Mouse (Mus musculus) heart, adult 11 months (tissue): ENCODE data around the gene Apoc3.

Experiments
- DNase-seq: peaks from one replicate; pipeline ENCODE4 v3.0.0; 2022

Apoc3 gene

DNA sequence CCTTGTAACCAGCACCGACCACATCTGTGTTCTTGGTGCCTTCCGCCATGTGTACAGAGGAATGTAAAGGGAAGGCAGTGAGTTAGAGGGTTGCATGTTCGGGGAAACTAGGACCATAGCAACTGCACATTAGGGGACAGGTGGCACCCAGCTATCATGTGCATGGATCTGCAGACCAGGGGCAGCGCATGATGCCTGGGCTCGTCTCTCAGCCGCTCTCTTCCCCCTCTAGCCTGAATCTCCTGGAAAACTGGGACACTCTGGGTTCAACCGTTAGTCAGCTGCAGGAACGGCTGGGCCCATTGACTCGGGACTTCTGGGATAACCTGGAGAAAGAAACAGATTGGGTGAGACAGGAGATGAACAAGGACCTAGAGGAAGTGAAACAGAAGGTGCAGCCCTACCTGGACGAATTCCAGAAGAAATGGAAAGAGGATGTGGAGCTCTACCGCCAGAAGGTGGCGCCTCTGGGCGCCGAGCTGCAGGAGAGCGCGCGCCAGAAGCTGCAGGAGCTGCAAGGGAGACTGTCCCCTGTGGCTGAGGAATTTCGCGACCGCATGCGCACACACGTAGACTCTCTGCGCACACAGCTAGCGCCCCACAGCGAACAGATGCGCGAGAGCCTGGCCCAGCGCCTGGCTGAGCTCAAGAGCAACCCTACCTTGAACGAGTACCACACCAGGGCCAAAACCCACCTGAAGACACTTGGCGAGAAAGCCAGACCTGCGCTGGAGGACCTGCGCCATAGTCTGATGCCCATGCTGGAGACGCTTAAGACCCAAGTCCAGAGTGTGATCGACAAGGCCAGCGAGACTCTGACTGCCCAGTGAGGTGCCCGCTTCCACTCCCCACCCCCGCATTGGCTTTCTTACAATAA, 5.6 kb downstream of the Apoc3 start:
- DNase-seq = peak; percentile 97

DNA sequence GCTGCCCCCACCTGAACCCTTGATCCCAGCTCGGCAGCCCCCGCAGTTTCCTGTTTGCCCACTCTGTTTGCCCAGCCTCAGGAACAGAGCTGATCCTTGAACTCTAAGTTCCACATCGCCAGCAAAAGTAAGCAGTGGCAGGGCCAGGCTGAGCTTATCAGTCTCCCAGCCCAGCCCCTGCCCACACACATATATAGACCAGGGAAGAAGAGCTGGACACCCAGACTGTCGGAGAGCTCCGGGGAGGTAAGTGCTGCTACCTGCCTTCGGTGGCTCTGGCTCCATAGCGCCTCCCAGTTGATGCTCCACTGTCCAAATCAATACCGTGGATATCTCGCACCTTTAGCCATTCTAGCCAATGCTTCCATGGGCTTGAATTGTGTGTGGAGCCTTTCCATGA, 6.9 kb downstream of the Apoc3 start, which contains the start of gene Apoa1:
Gene Apoa1, plus strand, starts transcription at position 90 of the 400 bp plus-strand sequence.
- no peak for DNase-seq

DNA sequence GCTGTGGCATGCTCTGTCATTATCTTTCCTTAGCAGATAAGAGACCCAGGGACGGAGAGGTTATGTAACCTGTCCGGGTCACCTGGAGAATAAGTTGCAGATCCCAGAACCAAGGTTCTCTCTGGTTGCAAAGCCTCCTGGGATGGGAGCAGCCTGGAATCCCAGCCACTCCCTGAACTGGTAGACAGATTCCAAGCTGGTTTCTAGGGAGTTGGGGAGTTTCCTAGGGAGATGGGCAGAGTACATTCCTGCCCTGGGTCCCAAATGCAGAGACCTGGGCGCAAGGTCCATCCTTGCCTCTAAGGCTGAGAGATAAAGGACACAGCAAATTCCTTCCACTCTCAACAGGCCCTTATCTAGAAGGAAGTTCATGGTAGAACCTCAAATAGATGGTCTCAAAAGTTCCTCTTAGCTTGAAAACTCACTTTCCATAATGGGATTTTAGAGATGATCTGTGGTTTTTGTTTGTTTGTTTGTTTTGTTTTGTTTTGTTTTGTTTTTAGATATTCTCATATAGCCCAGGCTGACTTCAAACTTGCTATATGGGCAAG, 8.3 kb downstream of the Apoc3 start:
- no peak for DNase-seq

GRCm38 (mm10) chr9:46224945-46225660, 10.3 kb downstream of the Apoc3 start:
- no peak for DNase-seq

DNA sequence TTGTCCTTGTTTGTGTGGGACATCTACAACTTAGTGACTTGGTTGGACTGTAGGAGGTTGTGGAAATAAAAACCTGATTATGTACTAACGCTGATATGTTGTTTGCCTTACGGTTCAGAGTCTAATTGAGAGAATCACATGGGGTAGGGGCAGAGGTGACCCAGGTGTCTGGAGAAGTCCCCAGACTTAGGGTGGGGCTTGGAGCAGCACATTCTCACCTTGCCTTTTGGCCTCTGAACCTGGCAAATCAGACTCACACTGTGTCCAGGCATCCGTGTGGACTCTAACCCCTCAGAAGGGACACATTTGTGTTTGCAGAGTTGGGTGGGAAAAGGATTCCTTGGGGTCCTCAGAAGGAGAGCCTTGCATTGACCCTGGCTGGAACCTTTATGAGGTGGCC, 11.3 kb downstream of the Apoc3 start:
- no peak for DNase-seq

DNA sequence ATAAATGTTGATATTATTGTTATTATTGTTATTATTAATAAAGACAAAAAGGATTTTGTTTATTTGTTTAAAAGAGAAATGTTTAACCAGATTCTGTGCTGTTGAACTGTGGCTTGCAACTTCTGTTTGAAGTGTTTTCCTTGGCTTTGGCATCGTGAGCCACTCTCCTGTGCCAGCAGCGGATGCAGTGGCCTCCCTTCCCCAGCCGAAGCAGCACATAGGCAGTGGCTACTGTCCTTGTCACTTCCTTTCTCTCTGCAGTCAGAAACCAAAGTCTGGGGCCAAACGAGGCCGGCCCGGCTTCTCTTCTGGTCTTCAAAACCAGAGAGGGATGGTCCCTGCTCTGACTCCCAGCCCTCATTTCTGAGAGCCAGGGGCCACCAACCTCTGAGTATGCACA, 12.3 kb downstream of the Apoc3 start:
- peak; percentile 93 for DNase-seq

GRCm38 (mm10) chr9:46218176-46218575, 17.3 kb downstream of the Apoc3 start:
- DNase-seq = no peak

DNA sequence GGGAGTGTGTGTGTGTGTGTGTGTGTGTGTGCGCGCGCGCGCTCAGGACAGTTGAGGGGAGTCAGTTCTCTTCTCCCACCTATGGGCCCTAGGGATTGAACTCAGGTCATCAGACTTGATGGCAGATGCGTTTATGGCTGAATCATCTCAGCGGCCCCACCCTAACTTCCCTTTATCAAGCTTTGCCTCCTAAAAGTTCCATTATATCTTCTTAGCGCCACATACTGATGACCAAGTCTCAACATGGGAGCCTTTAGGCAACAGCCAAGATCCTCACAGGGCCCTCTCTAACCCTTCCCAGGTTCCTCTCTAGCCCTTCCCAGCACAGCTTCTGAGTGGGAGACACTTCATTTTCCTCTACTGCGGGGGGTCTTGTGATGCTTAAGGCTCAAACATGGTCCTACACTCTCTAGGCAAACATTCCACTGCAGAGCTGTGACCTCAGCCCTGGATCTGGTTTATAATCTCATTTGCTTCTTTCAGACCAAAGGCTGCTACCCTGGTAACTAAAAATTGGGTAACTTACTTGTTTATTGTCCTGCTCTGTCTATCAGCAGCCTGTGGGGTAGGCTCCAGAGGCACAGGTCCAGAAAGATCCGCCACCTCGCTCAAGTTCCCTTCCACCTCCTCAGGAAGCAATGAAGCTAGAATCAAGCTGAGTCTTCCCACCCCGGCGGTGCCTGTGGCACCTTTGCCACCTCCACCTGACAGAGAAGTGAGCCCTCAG, 18.5 kb downstream of the Apoc3 start:
- DNase-seq = peak; percentile 83

- peak; percentile 92 for DNase-seq
Observed at GRCm38 (mm10) chr9:46215338-46216322, 19.8 kb downstream of the Apoc3 start.

DNA sequence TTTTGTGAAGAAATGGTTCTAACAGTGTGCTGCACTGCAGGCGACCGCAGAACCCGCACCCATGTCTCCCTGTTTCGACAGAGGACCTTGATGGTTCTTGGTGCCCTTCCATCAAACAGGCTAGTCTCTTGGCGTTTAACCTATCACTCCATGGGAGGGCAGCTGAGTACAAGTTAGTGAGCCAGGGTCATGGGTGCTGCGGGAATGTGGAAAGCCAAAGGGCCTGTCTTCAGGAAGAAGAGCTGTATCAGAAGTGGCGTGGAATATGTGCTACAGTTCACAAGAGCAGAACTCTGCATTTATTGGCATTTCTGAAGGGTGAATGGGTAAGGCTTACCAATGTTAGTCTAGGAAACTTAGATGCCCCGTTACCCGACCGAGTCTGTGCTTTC, 20.5 kb downstream of the Apoc3 start:
- DNase-seq = peak; percentile 91

- no peak for DNase-seq
Observed at GRCm38 (mm10) chr9:46214276-46214675, 21.2 kb downstream of the Apoc3 start.

GRCm38 (mm10) chr9:46210473-46210872, 25.0 kb downstream of the Apoc3 start:
- DNase-seq = peak; percentile 88

DNA sequence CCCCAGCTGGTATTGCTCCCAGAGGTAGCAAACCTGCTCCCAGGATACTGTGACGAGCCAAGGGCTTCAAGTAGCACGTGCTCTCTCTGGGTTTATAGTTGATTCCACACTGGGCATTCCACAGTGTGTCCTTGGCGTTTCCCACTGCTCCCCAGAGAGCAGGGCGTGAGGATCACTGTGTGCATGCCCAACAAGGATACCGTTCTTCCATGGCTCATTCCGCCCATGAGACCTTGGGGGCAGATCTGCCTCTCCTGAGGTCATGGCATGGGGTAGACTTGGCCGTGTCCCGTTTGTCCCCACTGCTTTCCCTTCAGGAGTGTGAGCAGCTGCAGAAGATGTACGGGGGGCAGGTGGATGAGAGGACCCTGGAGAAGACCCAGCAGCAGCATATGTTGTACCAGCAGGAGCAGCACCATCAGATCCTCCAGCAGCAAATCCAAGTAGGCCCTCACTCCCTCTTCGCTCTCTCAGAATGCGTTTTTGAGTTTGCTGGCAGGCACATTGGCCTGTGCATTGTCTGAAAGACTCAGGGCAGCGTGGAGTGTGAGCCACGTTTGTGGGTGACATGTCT, 26.9 kb downstream of the Apoc3 start:
- peak; percentile 81 for DNase-seq

DNA sequence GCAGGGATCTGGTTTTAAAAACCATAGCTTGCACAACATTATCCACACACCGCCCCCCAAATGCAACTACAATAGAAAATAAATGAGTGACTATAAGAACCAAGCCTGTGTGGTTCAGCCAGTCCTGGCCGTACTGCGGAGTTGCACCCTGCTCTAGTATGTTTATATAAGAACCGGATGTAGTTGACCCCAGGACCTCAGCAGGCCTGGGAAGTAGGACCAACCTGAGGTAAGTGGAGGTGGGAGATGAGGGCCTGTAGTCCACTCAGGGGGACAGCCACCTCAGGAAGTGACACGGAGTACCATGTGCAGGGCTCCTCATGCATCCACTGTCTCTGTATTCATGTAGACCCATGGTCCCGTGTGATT, 28.0 kb downstream of the Apoc3 start:
- no peak for DNase-seq

- DNase-seq = no peak
Observed at GRCm38 (mm10) chr9:46206834-46207500, 28.5 kb downstream of the Apoc3 start.

GRCm38 (mm10) chr9:46199609-46200008, 35.8 kb downstream of the Apoc3 start:
- peak; percentile 94 for DNase-seq

GRCm38 (mm10) chr9:46198936-46199335, 36.5 kb downstream of the Apoc3 start:
- DNase-seq = no peak

GRCm38 (mm10) chr9:46198461-46198860, 37.0 kb downstream of the Apoc3 start:
- DNase-seq = peak; percentile 96

DNA sequence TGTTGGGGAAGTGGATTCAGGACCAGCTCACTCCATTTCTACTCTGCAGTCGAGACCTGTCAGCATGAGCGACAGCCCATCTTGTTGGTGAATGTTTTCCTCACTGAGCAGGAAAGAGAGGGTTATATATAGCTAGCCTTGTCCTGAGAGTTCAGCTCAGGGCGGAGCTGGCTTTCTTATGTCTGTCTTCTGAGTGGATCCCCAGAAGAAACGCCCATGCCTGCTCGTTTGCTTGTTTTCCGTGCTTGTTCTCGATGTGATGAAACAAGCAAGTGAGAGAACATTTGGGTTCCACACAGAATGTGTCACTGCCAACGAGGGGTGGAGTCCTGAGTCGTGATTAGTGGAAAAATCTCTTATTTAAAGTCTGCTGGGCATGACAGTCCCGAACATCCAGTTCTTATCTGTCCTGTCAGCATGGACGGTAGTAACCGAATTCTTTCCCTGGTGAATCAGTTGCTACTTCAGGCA, 38.7 kb downstream of the Apoc3 start:
- DNase-seq = peak; percentile 98

DNA sequence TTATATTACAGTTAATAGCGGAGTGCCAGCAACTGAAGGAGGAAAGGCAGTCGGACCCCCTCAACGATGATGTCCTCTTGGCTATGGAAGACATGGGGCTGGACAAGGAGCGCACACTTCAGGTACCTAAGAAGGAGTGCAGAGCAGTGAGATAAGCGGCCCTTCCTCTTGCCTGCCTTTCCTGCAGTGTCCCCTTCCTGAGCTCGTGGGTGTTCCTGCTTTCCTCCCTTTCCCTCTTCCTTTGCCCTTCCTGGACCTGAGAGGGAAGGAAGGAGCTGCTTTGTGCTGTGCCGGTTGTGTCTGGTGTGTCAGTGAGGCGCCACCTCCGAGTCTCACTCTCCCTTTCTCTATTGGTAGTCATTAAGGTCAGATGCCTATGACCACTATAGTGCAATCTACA, 40.6 kb downstream of the Apoc3 start:
- peak; percentile 87 for DNase-seq

- no peak for DNase-seq
Observed at GRCm38 (mm10) chr9:46192642-46193041, 42.8 kb downstream of the Apoc3 start.
